Mouse (Mus musculus) adrenal gland, adult 18-20 months (tissue): ENCODE measurements around the gene St13. TPM values are rescaled to one million over a fixed set of nuclear protein-coding genes. Genes with fewer than 3 reads are reported as not detected.
A peak's percentile ranks its signal among the peaks of the same experiment; 100 is the strongest.

ENCODE experiments used
- DNase-seq, 2 experiments: peaks; one replicate each; pipeline ENCODE4 v3.0.0; 2021 to 2022; ENCODE audit warnings: low spot score in 2 of 2
- long read RNA-seq, 2 experiments: library from polyadenylated mRNA; stranded (forward); transcript quantifications; one replicate each; pipeline ENCODE4 v2.0.0; 2021
- total RNA-seq, 2 experiments: library from RNA; stranded (reverse); gene quantifications; 1 replicate in 1 of 2; 2 replicates in 1 of 2; pipeline ENCODE4 v1.2.3; 2021

The St13 gene
- 100 to 1,000 TPM; 319 to 323 TPM for total RNA-seq
- long read RNA-seq, experiment 1, transcript St13-205 (12 exons, 3,346 nt): major isoform, 175 of 191 reads
- long read RNA-seq, experiment 1, partial matches to known transcripts: 6 of 191 reads
- long read RNA-seq, experiment 1, other reads (novel, unspliced or antisense): 10 of 191 reads
- long read RNA-seq, experiment 2, transcript St13-205 (12 exons, 3,346 nt): major isoform, 421 of 505 reads
- long read RNA-seq, experiment 2, partial matches to known transcripts: 61 of 505 reads
- long read RNA-seq, experiment 2, other reads (novel, unspliced or antisense): 23 of 505 reads

DNA sequence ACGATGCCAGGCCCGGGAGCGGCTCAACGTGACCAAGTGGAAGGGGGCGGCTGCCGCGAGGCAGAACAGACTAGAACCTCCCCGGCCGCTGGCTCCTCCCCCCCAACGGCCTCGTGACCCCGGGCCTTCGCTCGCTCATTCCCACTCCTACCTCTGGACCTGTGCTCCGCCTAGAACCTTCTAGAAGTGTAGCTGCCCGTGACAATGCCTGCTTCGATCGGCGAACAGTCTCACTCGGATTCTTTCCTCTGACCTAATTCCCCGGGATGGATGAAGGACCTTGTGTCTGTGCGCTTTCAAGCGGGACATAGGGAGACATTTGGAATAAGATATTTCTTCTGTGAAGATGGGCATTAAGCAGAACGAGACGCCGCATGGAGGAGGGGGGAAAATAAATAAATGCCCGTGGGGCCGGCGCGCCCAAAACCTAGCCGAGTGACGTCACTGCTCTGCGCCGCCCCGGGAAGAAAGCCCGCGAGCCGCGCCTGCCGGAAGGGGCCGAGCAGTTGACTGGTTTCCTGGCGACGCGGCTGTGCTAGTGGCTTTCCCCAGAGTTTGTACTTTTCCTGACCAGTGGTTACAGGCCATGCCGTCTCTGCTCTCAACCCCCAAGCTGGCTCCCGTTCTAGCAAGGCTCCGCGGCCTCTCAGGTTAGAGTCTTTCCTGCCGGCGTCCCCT, at the start of gene St13, which contains the start of gene Xpnpep3:
Gene St13, minus strand, starts transcription at position 440 of the 678 bp plus-strand sequence.
Gene Xpnpep3, plus strand, starts transcription at position 501 of the 678 bp plus-strand sequence.
- peak; percentile 100 for DNase-seq

DNA sequence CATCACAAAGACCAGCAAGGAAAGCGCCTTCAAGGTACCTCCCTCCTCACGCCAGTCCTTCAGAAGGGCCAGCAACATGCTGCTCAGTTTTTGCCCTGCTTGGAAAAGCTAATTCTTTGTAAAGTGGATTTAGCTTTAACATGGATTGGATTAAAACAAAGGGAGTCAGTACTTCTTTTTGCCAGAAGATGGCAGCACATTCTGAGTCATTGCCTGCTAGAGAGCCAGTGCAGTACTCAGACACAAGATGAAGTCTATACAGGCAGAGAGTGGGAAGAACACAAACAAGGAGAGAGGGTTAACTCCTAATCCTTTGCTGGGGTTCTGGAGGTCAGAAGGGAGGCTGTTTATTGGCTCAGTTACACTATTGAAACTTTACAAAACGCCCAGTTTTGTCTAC, 48.6 kb upstream of the St13 start:
- DNase-seq: peak; percentile 31 to 63

GRCm38 (mm10) chr15:81439236-81439635, 39.4 kb upstream of the St13 start:
- no peak for DNase-seq

- no peak for DNase-seq
Observed at GRCm38 (mm10) chr15:81438345-81438744, 38.5 kb upstream of the St13 start.

- DNase-seq: no peak
Observed at GRCm38 (mm10) chr15:81431195-81431594, 31.3 kb upstream of the St13 start.

GRCm38 (mm10) chr15:81427947-81428346, 28.1 kb upstream of the St13 start:
- no peak for DNase-seq

DNA sequence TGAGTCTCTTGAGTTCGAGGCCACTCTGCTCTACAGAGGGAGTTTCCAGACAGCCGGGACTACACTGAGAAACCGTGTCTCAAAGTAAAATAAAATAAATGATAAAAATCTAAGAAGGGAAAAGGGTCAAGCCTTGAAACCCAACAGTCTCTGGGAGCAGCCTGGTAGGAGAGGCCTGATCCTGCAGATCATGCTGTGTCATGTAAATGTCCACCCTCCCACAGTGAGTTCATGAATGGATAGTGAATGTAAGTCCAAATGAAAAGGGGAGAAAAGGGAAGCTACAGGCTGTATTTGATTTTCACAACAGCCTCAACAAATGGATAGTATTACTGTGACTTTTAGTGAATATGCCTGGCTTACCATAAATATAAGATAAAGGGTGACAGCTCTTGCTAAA, 25.4 kb upstream of the St13 start:
- no peak for DNase-seq

DNA sequence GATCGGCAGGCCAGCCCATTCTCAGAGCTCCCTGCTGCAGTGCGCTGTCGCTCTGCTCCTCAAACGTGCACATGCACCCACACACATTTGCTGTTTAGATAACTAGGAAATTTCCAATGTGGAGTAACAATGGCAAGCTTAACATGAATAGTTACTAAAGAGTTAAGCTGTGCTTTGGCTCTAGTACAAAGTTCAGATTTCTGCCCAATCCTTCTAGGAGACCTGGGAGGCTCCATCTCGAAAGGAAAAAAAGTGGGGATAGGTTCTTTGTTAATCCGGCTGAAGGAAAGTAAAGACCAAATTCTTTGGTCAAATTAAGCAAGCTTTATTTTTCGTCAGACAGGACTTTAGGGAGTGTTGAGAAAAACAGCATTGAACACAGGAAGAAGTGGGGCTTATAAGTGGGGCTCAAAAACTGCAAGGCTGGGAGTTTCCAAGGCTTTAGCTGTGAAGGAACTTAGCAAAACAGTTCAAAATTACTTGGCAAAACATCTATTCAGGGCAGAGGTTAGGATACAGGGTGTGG, 22.3 kb upstream of the St13 start:
- DNase-seq: no peak

DNA sequence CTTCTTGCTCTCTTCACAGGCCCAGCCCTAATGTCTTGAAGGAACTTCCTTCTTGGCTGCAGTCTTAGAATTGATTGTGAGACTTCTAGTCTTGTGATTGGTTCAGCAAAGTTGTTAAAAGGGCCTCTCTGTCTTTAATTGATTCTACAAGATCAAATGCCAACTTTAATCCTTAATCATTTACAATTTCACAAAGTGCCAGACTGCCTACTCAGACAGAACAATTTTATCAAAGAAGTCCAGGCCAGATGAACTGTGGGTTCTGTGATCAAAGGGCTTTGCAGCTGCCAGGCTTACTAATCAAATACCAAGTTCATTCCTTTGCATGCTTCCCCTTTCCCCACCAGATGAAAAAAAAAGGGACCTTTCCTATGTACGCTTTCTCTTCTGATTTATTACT, 21.6 kb upstream of the St13 start:
- no peak for DNase-seq

- DNase-seq: no peak
Observed at GRCm38 (mm10) chr15:81418065-81418464, 18.2 kb upstream of the St13 start.

DNA sequence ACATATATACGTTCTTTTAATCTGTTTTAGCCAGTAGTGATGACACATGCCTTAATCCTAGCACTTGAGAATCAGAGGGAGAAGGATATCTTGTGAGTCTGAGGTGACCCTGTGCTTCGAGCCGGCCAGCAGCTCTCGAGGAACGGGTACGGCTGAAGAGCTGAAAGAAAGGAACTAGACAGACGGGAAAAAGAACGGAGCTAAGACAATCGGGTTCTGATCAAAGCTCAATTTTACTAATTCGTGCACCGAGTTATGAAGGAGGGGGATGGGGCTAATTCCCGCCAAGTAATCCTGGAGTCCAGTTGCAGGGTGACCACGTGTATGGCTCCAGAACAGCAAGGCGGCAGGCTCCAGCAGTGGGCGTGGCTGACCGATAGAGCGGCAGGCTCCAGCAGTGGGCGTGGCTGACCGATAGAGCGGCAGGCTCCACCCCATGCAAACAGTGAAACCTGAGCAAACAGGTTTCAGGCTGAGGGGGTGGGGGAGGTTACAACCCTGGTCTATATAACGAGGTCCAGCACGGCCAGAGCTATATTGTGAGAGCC, 17.0 kb upstream of the St13 start:
- DNase-seq: peak; percentile 29 to 40

GRCm38 (mm10) chr15:81408199-81408598, 8.3 kb upstream of the St13 start, which contains the start of gene Dnajb7:
Dnajb7 (minus strand) TSS chr15:81408299.
- no peak for DNase-seq

DNA sequence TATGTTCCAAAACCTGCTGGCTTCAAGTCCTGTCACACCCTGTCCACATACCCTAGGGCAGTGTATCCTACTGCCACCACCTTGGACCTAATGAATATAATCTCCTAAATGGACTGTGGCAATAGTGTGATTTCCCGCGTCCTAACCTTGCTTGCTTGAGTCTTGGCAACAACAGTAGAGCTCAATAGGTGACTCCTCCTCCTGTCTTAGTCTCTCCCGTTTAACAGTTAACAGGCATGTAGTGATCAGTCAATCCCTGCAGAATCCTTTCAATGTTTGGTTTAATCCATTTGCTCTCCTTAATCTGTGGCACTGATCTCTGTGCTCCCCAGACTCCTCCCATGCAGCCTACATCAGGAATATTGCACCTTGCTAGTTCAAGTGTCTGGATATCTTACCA, 5.1 kb upstream of the St13 start:
- no peak for DNase-seq

DNA sequence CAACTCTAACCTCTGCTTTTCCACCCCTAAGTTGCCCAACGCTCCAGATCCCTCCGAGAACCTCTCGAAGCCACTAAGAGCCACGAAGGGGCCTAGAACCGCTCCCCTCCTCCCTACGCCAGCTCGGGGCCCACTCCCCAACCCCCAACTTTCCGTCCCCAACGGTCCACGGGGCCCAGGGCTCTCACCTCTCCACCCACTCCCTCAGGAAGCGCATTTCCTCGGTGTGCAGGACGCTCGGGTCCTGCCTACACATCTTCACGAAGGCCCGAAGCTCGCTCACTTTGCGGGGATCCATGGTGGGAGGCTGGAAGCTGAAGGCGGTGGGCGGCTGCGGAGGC, 610 bp downstream of the St13 start:
- no peak for DNase-seq

DNA sequence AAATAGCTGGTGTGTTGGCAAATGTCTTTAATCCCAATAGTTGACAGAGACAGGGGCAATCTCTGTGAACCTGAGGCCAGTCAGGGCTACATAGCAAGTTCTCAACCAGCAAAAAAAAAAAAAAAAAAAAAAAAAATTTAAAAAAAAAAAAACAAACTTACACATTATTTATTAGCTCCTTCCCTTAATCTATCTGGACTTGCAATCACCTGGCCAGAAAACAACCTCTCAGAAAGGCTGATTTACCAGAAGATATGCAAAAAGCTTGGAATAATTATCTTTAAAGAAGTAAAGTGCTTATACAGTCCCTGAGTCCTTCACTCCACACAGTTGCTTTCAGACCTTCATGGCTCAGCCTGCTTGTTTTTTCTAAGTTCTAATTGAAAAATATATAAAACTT, 1.7 kb downstream of the St13 start:
- DNase-seq: no peak

GRCm38 (mm10) chr15:81394211-81394915, 5.5 kb downstream of the St13 start:
- no peak for DNase-seq

DNA sequence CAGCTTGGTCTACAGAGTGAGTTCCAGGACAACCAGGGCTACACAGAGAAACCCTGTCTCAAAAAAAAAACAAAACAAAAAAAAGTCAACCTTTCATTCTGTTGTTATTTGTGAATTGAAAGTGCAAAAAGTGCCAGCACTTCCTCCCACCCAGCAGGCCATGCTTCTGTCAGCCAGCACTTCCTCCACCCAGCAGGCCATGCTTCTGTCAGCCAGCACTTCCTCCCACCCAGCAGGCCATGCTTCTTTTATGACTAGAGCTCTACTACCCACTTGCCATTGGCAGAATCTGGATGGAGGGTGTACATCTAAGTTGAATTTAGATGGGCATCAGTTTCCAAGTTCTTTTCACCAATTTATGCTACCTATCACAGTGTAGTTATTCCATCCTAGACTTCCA, 6.9 kb downstream of the St13 start:
- DNase-seq: no peak

- DNase-seq: no peak
Observed at GRCm38 (mm10) chr15:81386327-81386726, 13.6 kb downstream of the St13 start.

GRCm38 (mm10) chr15:81378845-81379244, 21.0 kb downstream of the St13 start:
- DNase-seq: no peak

- DNase-seq: no peak
Observed at GRCm38 (mm10) chr15:81374621-81375020, 25.3 kb downstream of the St13 start.

DNA sequence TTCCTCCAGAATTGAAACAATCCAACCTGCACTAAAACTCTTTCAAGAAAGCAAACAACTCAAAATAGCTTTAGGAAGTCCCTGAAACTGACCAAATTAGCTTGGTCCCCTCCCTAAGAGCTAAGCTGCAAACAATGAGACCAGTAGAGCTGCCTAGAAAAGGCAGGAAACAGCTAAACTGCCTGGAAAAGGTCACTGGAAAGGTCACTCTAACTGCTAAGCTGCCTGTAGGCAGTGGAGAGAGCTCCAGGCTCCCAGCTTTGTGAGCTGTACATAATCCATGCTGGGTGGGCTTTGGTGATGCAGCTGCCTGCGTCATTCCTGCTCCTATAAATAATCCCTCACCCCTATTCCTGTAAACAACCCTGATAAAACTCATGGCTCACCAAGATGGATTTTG, 29.5 kb downstream of the St13 start:
- no peak for DNase-seq

GRCm38 (mm10) chr15:81368601-81369000, 31.3 kb downstream of the St13 start:
- no peak for DNase-seq
